Mouse (Mus musculus): ENCODE measurements at regions not wholly inside any gene's neighbourhood (a gene's known extent, or its start where the extent isn't known, plus 50 kb on each side); places are given as distances from the start of the nearest gene placed in this dataset.

DNA sequence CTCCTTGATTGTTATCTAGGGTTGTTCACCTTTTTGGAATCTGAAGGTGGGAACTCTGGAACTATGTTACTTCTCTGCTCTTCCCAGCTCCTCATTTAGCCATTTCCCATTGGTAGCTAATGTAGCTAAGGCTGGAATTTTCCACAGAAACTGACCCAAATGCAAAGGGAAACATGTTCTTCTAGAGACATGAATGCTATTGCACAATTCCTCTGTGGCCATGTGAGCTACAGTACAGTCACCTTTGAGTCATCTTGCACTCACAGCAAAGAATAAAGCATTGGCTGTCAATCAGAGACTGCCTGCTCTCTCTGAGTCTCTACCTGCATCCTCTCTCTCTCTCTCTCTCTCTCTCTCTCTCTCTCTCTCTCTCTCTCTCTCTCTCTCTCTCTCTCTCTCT lies 378.1 kb downstream of the Dcdc2c start:
- TF ChIP-seq CTCF (IDR thresholded peaks at IDR 0.05; ENCODE audit: borderline replicate concordance, extremely low read depth, insufficient read depth, insufficient read length) (no peak), POLR2A (IDR thresholded peaks at IDR 0.05; ENCODE audit: borderline replicate concordance, extremely low read depth, insufficient read depth, insufficient read length, poor library complexity, severe bottlenecking) (no peak)
